Mouse (Mus musculus) spleen, adult 18-20 months (tissue): ENCODE data around the gene Amigo3.
A peak's percentile ranks its signal among the peaks of the same experiment; 100 is the strongest.

Experiments
- DNase-seq, 2 experiments: peaks; one replicate each; pipeline ENCODE4 v3.0.0; 2022; ENCODE audit warnings: mixed read lengths in 2 of 2

Amigo3 gene

DNA sequence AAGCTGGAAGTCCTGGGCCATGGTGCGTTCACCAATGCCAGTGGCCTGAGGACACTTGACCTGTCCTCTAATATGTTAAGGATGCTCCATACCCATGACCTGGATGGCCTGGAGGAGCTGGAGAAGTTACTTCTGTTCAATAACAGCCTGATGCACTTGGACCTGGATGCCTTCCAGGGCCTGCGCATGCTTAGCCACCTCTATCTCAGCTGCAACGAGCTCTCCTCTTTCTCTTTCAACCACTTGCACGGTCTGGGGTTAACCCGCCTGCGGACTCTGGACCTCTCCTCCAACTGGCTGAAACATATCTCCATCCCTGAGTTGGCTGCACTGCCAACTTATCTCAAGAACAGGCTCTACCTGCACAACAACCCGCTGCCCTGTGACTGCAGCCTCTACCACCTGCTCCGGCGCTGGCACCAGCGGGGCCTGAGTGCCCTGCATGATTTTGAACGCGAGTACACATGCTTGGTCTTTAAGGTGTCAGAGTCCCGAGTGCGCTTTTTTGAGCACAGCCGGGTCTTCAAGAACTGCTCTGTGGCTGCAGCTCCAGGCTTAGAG is 786 bp downstream of the Amigo3 start:
- DNase-seq: no peak

DNA sequence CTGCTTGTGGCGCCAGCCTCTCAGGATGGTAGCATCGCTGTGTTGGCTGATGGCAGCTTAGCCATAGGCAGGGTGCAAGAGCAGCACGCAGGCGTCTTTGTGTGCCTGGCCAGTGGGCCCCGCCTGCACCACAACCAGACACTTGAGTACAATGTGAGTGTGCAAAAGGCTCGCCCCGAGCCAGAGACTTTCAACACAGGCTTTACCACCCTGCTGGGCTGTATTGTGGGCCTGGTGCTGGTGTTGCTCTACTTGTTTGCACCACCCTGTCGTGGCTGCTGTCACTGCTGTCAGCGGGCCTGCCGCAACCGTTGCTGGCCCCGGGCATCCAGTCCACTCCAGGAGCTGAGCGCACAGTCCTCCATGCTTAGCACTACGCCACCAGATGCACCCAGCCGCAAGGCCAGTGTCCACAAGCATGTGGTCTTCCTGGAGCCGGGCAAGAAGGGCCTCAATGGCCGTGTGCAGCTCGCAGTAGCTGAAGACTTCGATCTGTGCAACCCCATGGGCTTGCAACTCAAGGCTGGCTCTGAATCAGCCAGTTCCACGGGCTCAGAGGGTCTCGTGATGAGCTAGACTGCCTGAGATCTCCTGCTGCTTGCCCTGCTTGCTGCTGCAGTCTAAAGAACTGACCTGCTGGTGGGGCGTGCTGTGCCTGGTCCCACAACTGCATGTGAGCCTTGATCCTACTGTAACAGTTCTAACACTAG is 1.5 kb downstream of the Amigo3 start:
- DNase-seq: no peak

DNA sequence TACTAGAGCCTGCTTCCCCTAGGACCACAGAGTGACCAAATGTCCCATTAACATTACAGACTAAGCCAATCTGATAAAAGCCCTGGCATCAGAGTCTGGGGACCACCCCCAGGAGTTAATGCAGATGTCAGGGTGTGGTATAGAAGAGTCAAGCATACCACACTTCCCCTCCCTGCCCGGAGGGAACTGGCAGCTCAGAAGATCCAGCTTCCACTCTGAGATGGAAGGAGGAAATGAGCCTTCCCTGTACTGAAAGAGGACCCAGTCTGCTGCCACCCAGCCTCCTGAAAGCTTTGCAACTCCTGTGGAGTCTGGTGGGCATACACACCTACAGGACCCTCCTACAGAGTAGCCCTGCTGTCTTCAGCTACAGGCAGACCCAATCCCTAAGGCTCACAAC is 2.1 kb downstream of the Amigo3 start:
- no peak for DNase-seq

DNA sequence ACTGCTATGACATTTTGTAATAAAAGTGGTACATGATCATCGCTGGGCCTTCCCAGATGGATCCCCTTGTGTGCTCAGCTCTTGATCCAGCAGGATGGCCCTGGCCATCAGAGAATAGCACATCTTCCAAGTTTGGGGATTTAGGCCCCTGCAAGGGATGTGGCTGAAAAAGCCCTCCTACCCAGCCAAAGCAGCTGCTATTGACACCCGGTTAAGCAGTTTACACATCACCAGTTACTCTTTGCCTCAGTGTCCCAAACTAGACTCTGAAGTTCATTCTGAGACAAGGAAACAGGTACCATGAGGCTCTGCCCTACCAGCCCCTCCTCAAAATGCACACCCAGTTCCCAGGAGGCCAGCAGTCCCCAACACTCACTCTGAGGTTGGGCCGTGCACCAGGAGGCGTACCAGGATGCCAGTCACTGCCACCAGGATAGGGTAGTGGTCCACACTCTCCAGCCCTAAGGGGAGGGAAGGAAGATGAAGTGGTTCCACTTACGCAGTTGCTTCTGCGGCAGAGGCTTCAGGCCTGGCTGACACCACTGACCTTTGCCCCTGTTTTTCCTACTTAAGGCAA is 2.8 kb downstream of the Amigo3 start:
- no peak for DNase-seq

DNA sequence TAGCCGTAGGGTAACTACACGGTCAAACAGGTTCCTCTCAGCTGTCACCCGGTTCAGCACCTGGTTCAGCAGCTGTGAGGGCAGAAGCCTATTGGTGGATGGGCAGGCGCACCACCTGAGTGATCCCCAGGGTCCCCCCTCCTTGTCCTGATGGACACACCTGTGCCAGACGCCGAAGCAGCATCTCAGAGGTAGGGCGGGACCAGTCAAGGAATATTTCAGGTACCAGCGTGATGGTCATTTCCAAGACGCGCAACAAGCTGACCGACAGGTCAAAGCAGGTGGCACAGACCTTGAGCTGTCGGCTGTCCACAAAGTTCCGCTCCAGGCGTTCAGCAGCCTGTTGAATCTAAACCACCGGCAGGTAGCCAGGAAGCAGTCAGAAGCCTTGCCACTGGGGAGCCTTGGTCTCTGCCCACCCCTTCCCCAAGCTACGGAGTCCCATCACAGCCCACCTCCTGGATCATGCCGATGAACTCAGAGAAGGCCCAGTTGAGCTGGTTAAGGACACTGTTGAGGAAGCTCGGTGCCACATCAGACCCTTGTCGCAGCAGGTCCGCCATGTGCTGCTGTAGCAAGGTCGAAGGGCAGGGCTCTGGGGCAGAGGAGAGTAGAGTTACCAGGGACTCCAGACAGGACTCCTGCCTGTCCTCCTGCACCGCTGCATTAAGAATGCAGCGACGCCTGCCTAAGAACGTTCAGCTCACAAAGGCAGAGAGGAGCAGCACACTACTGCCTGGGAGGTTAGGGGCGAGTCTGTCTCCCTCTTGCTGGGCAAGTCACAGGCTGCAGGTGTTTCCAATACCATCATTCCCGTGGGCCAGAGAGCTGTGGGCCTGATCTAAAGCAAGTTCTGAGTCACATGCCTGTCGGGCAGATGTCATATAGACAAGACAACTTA is 3.7 kb downstream of the Amigo3 start:
- DNase-seq: no peak

DNA sequence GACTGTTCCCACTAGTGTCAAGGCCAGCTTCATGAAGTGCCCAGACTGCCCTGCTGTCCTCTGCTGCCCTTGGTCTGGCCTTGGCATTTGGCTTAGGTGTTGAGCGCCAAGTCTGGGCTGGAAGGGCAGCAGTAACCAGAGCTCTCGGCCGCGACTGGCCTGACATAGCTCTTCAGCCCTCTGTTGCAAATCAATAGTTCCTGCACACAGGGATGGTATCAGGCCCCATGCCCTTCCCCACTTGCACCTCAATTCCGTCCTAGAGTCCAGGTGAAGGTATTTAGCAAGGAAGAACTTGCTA is 4.3 kb downstream of the Amigo3 start:
- DNase-seq: no peak

DNA sequence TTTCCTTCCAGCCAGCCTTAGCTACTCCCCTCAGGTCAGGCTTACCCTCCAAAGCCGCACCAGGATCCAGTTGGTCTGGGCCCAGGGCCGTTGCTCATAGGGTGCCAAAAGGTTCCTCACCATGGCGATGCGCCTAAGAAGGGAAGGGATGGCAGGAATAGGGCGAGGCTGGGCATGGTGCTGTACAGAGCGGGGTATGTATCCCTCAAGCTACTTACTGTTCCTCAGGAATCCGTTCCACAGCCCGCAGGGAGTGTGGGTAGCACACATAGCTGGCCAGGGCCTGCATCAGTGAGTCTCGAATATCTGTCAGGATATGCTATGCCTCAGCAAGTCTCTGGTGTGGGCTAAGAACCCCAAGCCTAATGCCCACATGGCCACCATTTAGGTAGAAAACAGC is 5.3 kb downstream of the Amigo3 start:
- no peak for DNase-seq

DNA sequence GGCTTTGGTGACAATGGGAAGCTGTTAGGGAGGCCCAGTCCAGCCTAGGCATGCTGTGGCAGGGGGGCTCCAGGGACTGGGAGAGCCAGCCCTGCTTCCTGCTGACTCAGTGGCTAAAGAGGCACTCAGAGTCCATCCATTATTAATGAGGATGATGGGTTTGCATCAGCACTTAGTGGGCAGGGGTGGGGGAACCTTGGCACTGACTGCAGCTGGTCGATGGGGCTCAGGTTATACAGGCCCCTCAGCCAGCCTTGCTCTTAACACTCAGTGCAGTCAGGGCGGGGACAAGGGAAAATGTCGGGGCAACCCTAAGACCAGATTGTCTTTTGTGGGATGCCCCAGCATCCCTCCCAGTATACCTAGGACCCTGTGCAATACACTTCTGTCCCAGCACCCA is 9.2 kb downstream of the Amigo3 start:
- no peak for DNase-seq

DNA sequence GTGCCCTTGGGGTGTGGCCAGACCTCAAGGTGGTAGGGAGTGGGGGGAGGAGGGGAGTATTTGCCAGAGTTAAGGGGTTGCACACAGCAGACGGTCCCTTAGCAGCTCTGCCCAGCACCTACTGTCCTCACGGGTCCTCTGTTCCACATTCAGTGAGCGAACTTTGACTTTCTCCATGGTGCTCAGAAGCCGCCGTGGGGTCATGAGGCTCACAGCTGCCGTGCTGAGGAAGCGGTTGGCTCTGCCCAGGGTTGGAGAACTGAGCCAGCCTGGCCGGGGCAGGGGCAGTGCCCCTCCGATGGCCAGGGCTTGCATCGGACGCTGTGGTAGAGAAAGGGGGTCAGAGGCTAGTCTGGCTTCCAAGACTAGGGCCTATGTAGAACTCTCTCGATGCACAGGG is 10.4 kb downstream of the Amigo3 start:
- no peak for DNase-seq

DNA sequence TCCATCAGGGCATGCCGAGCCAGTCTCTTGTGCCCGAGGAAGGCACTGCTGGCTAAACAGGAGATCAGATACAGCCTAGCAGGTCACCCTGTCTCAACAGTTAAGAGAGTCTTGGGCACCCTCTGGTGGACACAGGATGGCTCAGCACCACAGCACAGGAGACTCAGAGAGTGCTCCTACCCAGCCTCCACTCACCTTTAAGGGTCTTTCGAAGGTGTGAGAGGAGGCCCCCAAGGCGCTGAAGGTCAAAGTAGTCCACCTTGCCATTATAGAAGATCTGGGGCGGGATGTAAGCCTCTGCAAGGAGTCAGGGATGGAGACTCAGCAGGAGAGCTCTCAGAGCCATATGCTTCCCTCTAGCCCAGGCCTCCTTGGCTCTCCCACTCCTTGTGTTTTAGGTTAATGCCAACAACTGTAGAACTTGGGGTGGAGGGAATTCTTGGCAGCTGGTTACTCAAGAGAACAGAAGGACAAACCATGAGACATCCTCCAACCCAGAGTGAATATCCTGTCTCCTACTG is 12.6 kb downstream of the Amigo3 start:
- DNase-seq: peak in 1 of 2 experiments; percentile 47

DNA sequence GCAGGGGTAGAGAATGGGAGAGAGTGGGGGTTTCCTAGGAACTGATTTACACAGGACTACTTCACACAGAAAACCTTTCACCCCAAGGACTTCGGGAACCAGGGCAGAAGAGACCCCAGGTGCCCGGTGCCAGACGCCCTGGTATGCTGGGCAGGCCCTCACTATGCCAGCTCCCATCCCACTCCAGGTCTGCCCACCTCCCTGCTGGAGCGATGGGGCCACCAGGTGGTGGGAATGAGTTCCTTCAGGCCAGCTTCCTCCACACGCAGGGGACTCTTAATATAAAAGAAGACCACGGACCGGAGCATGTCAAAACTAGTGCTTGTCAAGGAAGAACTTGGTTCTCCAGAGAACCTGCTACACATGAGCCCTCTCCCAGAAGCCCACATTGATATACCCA is 14.2 kb downstream of the Amigo3 start:
- DNase-seq: no peak

DNA sequence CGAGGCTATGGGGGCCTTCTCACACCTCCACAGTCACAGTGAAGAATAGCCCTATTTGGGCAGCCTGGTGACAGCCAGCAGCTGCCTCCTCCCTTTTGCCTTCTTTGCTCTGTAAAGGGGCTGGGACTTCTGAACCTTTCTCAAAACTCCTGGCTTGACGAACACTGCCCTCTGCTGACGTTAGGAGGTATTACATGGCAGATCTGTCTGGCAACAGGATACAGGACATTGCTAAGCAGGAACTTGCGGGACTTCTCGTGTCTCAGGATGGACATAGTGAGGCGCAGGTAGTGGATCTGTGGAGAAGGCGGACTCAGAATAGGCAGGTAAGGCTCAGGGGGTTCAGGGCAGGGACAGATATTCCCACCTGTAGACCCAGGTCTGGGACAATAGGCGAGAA is 14.9 kb downstream of the Amigo3 start:
- DNase-seq: peak; percentile 47 to 77

DNA sequence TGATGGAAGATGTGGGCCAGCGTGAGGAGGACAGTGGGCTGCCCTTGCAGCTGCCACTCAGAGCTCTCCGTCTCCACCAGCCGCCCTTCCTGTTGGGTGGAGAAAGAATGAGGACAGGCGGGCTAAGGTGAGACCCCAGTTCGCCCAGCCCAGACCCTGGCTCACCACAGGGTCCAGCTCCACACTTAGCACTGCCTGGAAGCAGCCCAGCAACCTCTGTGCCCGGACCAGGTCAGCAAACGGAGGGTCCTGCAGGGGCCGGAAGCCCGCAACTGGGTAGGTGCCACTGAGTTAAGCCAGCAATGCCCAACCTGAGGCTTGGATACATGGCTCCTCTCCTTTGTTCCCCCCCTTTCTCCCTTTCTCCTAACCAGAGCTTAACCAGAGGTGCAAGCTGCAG is 16.0 kb downstream of the Amigo3 start:
- no peak for DNase-seq

DNA sequence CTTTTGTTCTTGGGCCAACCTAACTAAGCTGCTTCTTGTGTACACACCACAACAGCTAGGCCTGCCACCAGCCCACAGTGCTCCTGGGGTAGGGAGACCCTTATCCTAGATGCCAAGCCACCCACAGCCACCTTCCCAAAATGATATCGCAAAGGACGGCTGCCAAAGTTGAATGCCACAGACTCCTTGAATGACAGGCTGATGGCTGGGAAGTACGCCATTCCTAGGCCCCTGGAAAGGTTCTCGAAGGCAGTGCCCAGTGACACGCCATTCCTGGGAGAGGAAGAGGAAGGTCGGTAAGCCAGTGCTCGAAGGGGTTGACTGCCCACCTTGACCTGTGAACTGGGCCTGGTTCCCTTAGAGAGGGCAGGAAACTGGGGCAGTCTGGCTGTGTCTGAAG is 16.6 kb downstream of the Amigo3 start:
- DNase-seq: no peak

DNA sequence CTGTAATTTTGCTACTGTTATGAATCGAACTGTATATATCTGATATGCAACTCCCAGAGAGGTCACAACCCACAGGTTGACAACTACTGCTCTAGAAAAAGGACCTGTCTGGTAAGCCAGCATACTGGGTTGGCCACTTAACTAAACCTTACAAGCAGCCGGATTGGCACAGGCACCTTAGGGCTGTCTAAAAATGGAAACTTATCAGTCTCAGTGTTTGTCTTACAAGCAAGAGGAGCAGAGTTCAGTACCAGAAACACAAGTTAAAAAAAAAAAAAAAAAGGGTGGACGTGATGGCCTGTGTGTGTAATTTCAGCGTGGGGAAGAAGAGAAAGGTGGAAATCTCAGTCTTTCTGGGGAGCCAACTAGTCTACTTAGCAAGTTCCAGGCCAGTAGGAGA is 18.8 kb downstream of the Amigo3 start:
- DNase-seq: no peak

DNA sequence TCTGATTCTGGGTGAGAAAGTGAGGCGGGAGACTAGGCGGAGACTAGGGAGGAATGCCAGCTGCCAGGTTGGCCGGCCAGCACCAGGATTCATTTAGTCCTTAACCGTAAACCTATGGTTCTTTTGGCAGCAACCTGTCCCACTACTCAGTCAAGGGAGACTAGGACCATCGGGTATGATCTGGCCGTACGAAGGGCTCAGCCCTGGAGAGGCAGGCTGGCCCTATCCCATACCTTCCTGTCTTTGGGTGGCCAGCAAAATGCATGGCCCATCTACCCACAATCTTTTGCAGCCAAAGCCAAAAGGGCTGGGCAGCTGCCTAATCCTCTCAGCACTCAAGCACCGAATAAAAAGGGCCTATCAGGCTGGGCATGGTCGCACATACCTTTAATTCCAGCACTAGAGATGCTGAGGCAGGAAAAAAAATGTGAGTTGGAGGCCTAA is 19.5 kb downstream of the Amigo3 start:
- DNase-seq: no peak

DNA sequence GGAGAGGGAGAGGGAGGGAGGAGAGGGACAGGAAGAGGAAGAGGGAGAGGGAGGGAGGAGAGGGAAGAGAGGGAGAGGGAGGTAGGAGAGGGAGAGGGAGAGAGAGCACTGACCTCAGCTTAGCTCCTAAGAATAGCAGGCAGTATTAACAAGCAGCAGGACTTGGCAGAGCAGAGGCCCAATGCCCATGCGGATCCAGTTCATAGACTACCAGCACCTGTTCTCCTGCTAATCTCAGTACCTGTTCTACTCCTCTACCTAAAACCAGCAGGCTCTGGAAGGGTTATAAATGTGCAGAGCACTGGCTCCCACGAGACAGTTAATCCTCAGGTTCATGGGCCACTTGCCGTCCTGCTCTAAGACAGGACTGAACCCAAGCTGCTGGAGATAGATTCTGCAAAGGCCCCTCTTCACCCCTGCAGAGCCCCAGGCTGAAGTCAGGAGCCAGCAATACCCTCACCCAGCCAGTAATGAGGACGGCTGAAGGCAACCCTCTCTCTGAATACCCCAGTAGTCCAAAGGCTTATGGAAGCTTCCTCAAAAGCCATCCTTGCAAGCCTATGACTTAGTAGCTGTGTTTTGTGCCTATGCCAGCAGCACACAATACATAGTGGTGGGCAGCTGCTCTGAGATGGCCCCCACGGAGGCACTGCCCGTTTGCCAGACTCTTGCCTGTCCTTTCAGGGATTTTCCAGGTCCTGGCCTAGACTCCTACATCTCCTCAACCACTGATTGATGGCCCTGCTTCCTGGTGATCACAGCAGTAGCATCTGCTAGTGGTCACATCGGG is 20.4 kb downstream of the Amigo3 start:
- no peak for DNase-seq

DNA sequence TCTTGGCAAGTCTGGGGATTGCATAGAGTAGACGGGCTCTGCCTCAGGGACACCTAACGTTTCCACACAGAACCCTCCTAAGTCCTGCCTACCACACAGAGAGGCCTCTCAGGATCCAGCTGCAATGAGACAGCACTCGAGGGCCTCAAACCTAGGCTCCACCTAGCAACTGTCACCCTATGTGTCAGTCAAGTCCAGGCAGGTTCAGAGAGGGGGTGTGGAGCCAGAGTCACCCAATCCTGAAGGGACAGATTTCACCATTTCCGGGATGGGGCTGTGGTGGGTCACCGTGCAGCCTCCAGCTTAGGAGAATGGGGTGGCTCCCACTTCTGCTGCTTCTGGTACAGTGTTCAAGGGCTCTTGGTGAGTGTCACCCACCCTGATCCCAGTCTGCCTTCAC is 27.2 kb downstream of the Amigo3 start, which contains the start of gene Mst1:
Gene Mst1, plus strand, starts transcription at position 269 of the 400 bp plus-strand sequence.
- no peak for DNase-seq

DNA sequence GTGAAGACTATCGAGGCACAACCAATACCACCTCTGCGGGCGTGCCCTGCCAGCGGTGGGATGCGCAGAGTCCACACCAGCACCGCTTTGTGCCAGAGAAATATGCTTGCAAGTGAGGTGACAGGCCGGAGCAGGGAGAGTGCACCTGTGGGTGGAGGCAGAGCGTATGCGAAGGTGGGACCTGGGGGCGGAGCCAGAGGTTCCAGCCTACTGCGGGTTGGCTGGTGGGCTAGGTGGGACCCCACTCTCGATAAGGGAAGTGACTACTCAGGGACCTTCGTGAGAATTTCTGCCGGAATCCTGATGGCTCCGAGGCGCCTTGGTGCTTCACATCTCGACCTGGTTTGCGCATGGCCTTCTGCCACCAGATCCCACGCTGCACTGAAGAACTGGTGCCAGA is 29.6 kb downstream of the Amigo3 start:
- DNase-seq: no peak

DNA sequence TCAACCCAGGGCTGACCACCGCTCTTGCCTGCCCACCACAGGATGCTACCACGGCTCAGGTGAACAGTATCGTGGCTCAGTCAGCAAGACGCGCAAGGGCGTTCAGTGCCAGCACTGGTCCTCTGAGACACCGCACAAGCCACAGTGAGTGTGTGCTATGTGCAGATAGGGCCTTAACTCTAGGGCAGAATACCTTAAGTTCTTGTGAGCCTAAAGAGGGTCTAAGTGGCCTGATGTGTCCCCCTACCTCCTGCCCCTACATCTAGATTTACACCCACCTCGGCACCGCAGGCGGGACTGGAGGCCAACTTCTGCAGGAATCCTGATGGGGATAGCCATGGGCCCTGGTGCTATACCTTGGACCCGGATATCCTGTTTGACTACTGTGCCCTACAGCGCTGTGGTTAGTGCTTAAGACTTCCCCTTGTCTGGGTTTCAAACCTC is 30.1 kb downstream of the Amigo3 start, which contains the start of gene Rnf123:
Gene Rnf123, minus strand, starts transcription at position 359 of the 444 bp plus-strand sequence.
- peak in 1 of 2 experiments; percentile 24 for DNase-seq

DNA sequence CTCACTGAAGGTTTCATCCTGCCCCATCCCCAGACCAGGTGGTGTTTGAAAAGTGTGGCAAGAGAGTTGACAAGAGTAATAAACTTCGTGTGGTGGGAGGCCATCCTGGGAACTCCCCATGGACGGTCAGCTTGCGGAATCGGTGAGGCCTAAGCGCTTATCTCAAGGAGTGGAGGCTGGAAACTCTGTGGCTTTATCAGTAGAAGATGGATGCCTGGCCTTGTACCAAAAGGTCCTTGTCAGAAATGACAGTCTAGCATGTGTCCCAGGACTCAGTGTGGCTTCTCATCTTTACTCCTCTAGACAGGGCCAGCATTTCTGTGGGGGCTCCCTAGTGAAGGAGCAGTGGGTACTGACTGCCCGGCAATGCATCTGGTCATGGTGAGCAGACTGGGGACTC is 30.6 kb downstream of the Amigo3 start:
- DNase-seq: no peak

DNA sequence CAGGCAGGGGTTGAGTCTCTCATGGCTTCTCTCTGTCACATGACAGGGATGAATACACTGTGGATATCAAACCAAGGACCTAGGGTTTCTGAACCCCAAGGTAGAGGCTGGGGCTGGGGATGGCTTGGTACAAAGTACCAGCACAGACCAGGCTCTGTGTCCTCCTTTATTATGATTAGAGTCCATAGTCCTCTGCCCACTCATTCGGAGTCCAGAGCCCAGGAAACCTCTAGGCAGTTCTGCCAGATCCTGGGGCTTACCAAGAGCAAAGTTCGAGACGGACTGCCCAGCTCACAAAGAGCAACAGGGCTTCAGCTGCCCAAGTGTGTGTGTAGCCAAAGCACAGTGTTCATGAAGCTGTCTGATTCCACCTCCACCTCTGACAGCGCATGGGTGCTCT is 32.3 kb downstream of the Amigo3 start:
- DNase-seq: no peak
